Mouse (Mus musculus): ENCODE data around the gene Tgfbr3. TPM values are rescaled to one million over a fixed set of nuclear protein-coding genes. Genes with fewer than 3 reads are reported as not detected.

Gene Tgfbr3
- polyA plus RNA-seq, 1 experiment from 2014 or later: 1.3 TPM

GRCm38 (mm10) chr5:107176196-107176595 lies 113.2 kb downstream of the Tgfbr3 start:
- peaks cover 22% of the 10 kb centered on the region; the same call in 1 of the 2 replicates for H3K27me3 ChIP-seq
- 85% methylated on average over 4 of the region's 4 CpGs for whole genome bisulfite sequencing
- no peak for ATAC-seq

GRCm38 (mm10) chr5:107174188-107174587 lies 115.2 kb downstream of the Tgfbr3 start:
- H3K27ac ChIP-seq: no peak overlapping the region
- 0 out of 2 replicates have a peak, but pooled peaks cover 2% of the 10 kb centered on the region for H3K4me1 ChIP-seq
- H3K9ac ChIP-seq: no peak overlapping the region
- H3K4me2 ChIP-seq: no peak overlapping the region
- no peak overlapping the region for H3K4me3 ChIP-seq
- ATAC-seq: no peak
- no peaks in the 10 kb centered on the region for H3K36me3 ChIP-seq (ENCODE audit: poor library complexity, severe bottlenecking)
- H3K27me3 ChIP-seq: peaks cover 28% of the 10 kb centered on the region
- no peaks in the 10 kb centered on the region for H3K9me3 ChIP-seq (replicated peaks)

More at GRCm38 (mm10) chr5:107176196-107176595, 113.2 kb downstream of the Tgfbr3 start:
- 0 out of 2 replicates have a peak, but pooled peaks cover 2% of the 10 kb centered on the region for H3K4me1 ChIP-seq
- no peak overlapping the region for H3K9ac ChIP-seq
- H3K4me2 ChIP-seq: no peak overlapping the region
- no peaks in the 10 kb centered on the region for H3K36me3 ChIP-seq (ENCODE audit: poor library complexity, severe bottlenecking)
- no peak overlapping the region for H3K27ac ChIP-seq
- H3K9me3 ChIP-seq (replicated peaks): no peaks in the 10 kb centered on the region
- no peak overlapping the region for H3K4me3 ChIP-seq

- no peak overlapping the region for H3K9ac ChIP-seq
- ATAC-seq: no peak
- H3K36me3 ChIP-seq (ENCODE audit: poor library complexity, severe bottlenecking): no peaks in the 10 kb centered on the region
- no peak overlapping the region for H3K27ac ChIP-seq
- no peaks in the 10 kb centered on the region for H3K9me3 ChIP-seq (replicated peaks)
- H3K4me2 ChIP-seq: no peak overlapping the region
- H3K4me1 ChIP-seq: peaks cover 3% of the 10 kb centered on the region; the same call in 1 of the 2 replicates
- no peak overlapping the region for H3K4me3 ChIP-seq
- 78% methylated on average over 2 of the region's 2 CpGs for WGBS
- H3K27me3 ChIP-seq: peaks cover 25% of the 10 kb centered on the region
These were observed 115.9 kb downstream of the Tgfbr3 start for GRCm38 (mm10) chr5:107173483-107173882.

- H3K9ac ChIP-seq: no peak overlapping the region
- 63% methylated on average over 7 of the region's 7 CpGs for WGBS
- peaks cover 21% of the 10 kb centered on the region for H3K27me3 ChIP-seq
- peaks cover 19% of the 10 kb centered on the region for H3K4me1 ChIP-seq
- no peak overlapping the region for H3K27ac ChIP-seq
- no peaks in the 10 kb centered on the region for H3K9me3 ChIP-seq (replicated peaks)
- no peaks in the 10 kb centered on the region for H3K36me3 ChIP-seq (ENCODE audit: poor library complexity, severe bottlenecking)
- no peak overlapping the region for H3K4me3 ChIP-seq
- H3K4me2 ChIP-seq: no peak overlapping the region
- no peak for ATAC-seq
These were observed 117.6 kb downstream of the Tgfbr3 start for GRCm38 (mm10) chr5:107171861-107172260.

- Histone ChIP-seq H3K9me3 (replicated peaks) (no peaks in the 10 kb centered on the region), H3K27ac (no peak overlapping the region), H3K4me3 (no peak overlapping the region), H3K4me2 (no peak overlapping the region), H3K4me1 (peaks cover 21% of the 10 kb centered on the region), H3K36me3 (ENCODE audit: poor library complexity, severe bottlenecking) (no peaks in the 10 kb centered on the region), H3K9ac (no peak overlapping the region), H3K27me3 (peaks cover 34% of the 10 kb centered on the region)
- ATAC-seq: no peak
- WGBS: 93% methylated on average over 5 of the region's 5 CpGs
These were observed 119.6 kb downstream of the Tgfbr3 start for GRCm38 (mm10) chr5:107169796-107170195.

GRCm38 (mm10) chr5:107167872-107168300 lies 121.5 kb downstream of the Tgfbr3 start:
- Histone ChIP-seq H3K36me3 (ENCODE audit: poor library complexity, severe bottlenecking) (no peaks in the 10 kb centered on the region), H3K27me3 (peaks cover 45% of the 10 kb centered on the region), H3K4me3 (no peak overlapping the region), H3K9me3 (replicated peaks) (no peaks in the 10 kb centered on the region), H3K27ac (no peak overlapping the region), H3K4me2 (peak overlapping the region; percentile 32), H3K4me1 (peaks cover 21% of the 10 kb centered on the region), H3K9ac (no peak overlapping the region)
- peak; percentile 81 for ATAC-seq
- WGBS: 12% methylated on average over 8 of the region's 8 CpGs

- Histone ChIP-seq H3K27me3 (peaks cover 47% of the 10 kb centered on the region), H3K4me1 (peaks cover 21% of the 10 kb centered on the region), H3K4me2 (peak overlapping the region; percentile 32), H3K27ac (no peak overlapping the region), H3K9ac (no peak overlapping the region), H3K4me3 (no peak overlapping the region), H3K9me3 (replicated peaks) (no peaks in the 10 kb centered on the region), H3K36me3 (ENCODE audit: poor library complexity, severe bottlenecking) (no peaks in the 10 kb centered on the region)
- WGBS: 44% methylated on average over 12 of the region's 12 CpGs
- peak; percentile 39 for ATAC-seq
These were observed 122.1 kb downstream of the Tgfbr3 start for GRCm38 (mm10) chr5:107167373-107167772.

GRCm38 (mm10) chr5:107166659-107167370 lies 122.6 kb downstream of the Tgfbr3 start:
- Histone ChIP-seq H3K9me3 (replicated peaks) (no peaks in the 10 kb centered on the region), H3K4me1 (peaks cover 21% of the 10 kb centered on the region), H3K27ac (no peak overlapping the region), H3K27me3 (peaks cover 47% of the 10 kb centered on the region), H3K4me3 (no peak overlapping the region), H3K36me3 (ENCODE audit: poor library complexity, severe bottlenecking) (no peaks in the 10 kb centered on the region), H3K9ac (no peak overlapping the region), H3K4me2 (no peak overlapping the region)
- ATAC-seq: no peak
- WGBS: 67% methylated on average over 11 of the region's 11 CpGs

- H3K4me2 ChIP-seq: no peak overlapping the region
- H3K36me3 ChIP-seq (ENCODE audit: poor library complexity, severe bottlenecking): no peaks in the 10 kb centered on the region
- ATAC-seq: no peak
- H3K27ac ChIP-seq: no peak overlapping the region
- H3K9me3 ChIP-seq (replicated peaks): no peaks in the 10 kb centered on the region
- WGBS: 76% methylated on average over 7 of the region's 7 CpGs
- H3K4me3 ChIP-seq: no peak overlapping the region
- no peak overlapping the region for H3K9ac ChIP-seq
- peaks cover 47% of the 10 kb centered on the region for H3K27me3 ChIP-seq
- H3K4me1 ChIP-seq: peaks cover 21% of the 10 kb centered on the region
These were observed 123.7 kb downstream of the Tgfbr3 start for GRCm38 (mm10) chr5:107165734-107166133.

GRCm38 (mm10) chr5:107165271-107165670 lies 124.2 kb downstream of the Tgfbr3 start:
- no peak overlapping the region for H3K27ac ChIP-seq
- H3K4me3 ChIP-seq: no peak overlapping the region
- no peak for ATAC-seq
- H3K4me1 ChIP-seq: peaks cover 21% of the 10 kb centered on the region
- no peak overlapping the region for H3K9ac ChIP-seq
- no peaks in the 10 kb centered on the region for H3K9me3 ChIP-seq (replicated peaks)
- 89% methylated on average over 5 of the region's 5 CpGs for WGBS
- H3K27me3 ChIP-seq: peaks cover 46% of the 10 kb centered on the region
- no peaks in the 10 kb centered on the region for H3K36me3 ChIP-seq (ENCODE audit: poor library complexity, severe bottlenecking)
- no peak overlapping the region for H3K4me2 ChIP-seq

- Histone ChIP-seq H3K27me3 (peaks cover 42% of the 10 kb centered on the region), H3K4me3 (no peak overlapping the region), H3K36me3 (ENCODE audit: poor library complexity, severe bottlenecking) (no peaks in the 10 kb centered on the region), H3K27ac (no peak overlapping the region), H3K4me2 (no peak overlapping the region), H3K9ac (no peak overlapping the region), H3K4me1 (peaks cover 21% of the 10 kb centered on the region), H3K9me3 (replicated peaks) (no peaks in the 10 kb centered on the region)
- ATAC-seq: no peak
- 94% methylated on average over 4 of the region's 4 CpGs for WGBS
These were observed 124.6 kb downstream of the Tgfbr3 start for GRCm38 (mm10) chr5:107164856-107165255.

- Histone ChIP-seq H3K4me2 (no peak overlapping the region), H3K9ac (no peak overlapping the region), H3K27ac (no peak overlapping the region), H3K36me3 (ENCODE audit: poor library complexity, severe bottlenecking) (no peaks in the 10 kb centered on the region), H3K9me3 (replicated peaks) (no peaks in the 10 kb centered on the region), H3K4me3 (no peak overlapping the region), H3K27me3 (peaks cover 40% of the 10 kb centered on the region), H3K4me1 (peaks cover 21% of the 10 kb centered on the region)
- WGBS: 89% methylated on average over 4 of the region's 4 CpGs
- ATAC-seq: no peak
These were observed 125.3 kb downstream of the Tgfbr3 start for GRCm38 (mm10) chr5:107164146-107164545.

- peaks cover 45% of the 10 kb centered on the region for H3K27me3 ChIP-seq
- H3K36me3 ChIP-seq (ENCODE audit: poor library complexity, severe bottlenecking): no peaks in the 10 kb centered on the region
- ATAC-seq: no peak
These were observed 126.1 kb downstream of the Tgfbr3 start for GRCm38 (mm10) chr5:107163336-107163735.

More at GRCm38 (mm10) chr5:107163336-107163735, 126.1 kb downstream of the Tgfbr3 start:
- H3K4me2 ChIP-seq: no peak overlapping the region
- no peak overlapping the region for H3K4me3 ChIP-seq
- H3K4me1 ChIP-seq: peaks cover 19% of the 10 kb centered on the region
- H3K27ac ChIP-seq: no peak overlapping the region
- no peaks in the 10 kb centered on the region for H3K9me3 ChIP-seq (replicated peaks)
- no peak overlapping the region for H3K9ac ChIP-seq

Data from forebrain, embryonic 13.5 days (tissue).